Mouse (Mus musculus) left cerebral cortex, adult 11 months (tissue): ENCODE results near the gene Tmem29.
"Not testable (repeated sequence)": the region's sequence is repeated elsewhere in the genome, so short reads cannot be mapped to it uniquely, and the experiment has no call there.

Experiments
- DNase-seq: peaks from one replicate; pipeline ENCODE4 v3.0.0; 2022; ENCODE audit warnings: low spot score

The Tmem29 gene

DNA sequence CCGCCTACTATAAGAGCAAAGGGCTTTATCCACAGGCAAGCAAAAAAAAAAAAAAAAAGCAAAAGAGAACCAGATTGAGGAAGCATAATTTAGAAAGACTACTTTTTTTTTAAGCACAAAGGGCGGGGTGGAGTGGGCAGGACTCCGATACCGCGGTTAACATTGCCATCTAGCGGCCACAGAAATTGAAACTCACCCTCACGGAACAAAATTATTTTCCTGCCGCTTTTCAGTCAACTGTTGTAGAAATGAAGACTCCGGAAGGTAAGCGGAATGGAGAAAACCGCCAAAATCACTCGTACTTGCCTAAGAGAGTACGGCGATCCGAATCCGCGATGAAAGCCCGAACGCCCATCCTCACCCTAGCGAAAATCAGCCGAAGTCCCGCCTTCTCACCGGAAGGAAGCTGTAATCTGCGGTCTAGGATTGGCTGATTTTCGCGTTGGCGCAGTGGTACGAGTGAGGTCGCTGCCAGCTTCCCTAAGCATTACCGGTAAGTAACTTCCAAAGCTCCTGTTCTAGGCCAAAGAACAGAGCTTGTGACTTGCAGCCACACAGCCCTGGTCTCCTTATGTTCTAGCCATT, at the start of gene Tmem29:
Tmem29 (minus strand) TSS at position 389 of the 585 bp plus-strand sequence.
- DNase-seq = peak; percentile 81

- peak; percentile 16 for DNase-seq
Measured at GRCm38 (mm10) chrX:150508696-150509095, 49.7 kb upstream of the Tmem29 start.

GRCm38 (mm10) chrX:150487811-150488210, 28.9 kb upstream of the Tmem29 start:
- DNase-seq = not testable (repeated sequence)

DNA sequence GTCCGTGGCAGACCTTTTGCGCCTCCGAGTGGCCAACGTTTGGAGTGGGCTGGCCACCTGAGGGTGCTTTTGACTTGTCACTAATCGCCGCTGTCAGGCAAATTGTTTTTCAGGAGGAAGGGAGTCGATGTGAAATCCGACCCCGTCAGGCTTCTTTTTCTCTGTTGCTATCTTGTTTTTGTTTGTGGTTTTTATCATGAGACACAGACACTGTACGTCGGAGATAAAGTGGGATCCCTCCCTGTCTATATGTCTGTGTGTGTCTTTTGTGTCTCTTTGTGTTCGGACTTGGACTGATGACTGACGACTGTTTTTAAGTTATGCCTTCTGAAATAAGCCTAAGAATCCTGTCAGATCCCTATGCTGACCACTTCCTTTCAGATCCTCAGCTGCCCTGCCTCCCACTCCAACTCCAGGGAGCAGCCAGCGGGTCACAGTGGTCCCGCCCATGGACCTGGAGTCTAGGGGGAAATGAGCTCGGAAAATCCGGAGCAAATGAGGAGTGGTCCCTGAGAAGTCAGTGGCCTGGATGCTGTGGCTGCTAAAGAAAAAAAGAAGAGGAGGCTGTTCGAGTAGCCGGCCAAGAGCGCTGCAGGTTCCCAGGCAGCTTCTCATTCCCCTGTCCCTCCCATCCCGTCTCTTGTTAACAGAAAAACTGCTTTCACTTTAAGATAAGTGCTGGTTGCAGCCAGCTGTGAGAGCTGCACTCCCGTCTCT, 27.5 kb upstream of the Tmem29 start:
- not testable (repeated sequence) for DNase-seq

DNA sequence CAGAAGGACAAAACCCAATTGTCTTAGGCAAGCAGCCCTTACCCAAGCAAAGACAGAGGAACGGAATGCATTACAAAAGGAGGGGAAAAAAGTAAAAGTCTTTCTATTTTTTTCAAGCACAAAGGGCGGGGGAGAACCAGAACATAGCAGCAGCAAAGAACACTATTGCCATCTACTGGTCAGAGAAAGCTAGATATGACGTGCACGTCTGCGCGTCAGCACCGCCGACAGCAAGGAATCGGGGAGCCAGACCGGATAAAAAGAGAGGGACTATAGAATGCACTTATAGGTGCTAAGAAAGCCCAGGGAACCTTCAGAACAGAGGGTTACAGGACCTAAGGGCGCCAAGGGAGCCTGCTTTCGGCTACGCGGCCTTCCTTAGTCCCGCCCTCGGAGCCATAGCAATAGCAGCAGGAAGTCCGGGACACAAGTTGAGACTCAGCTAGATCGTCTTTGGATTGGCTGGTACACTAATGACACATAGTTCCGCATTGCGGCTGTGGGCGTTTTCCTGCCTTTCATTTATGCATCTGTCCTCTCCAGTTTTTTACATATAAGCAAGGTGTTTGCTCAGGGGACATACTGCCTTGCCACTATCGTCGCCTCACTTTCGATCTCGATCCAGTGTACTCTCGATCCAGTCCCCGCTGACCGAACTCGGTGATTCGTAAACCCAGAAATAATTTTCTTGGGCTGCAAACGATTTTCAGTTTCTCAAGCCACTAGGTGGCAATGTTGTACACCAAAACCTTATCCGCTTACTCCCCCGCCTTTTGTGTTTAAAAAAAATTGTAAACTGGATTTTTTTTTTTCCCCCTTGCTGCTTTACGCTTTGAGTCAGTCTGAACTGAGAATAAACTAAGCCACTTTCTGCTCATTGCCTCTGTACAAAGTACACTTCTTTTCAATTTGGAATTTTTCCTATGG, 19.2 kb upstream of the Tmem29 start:
- peak; percentile 86 for DNase-seq

- DNase-seq = no peak
Measured at GRCm38 (mm10) chrX:150471416-150471815, 12.5 kb upstream of the Tmem29 start.

DNA sequence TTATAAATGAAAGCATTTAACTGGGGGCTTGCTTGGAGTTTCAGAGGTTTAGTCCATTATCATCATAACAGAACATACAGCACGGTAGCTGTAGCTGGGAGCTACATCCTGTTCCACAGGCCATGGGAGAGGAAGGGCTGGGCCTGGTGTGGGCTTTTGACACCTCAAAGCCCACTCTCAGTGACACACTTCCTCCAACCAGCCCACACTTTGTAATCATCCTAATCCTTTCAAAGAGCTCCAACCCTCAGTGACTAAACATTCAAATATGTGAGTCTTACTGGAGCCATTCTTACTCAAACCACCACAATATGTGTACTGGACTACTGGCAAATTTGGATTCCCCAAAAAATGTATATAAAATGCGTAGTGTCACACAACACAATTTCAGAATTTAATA, 9.3 kb upstream of the Tmem29 start:
- no peak for DNase-seq

DNA sequence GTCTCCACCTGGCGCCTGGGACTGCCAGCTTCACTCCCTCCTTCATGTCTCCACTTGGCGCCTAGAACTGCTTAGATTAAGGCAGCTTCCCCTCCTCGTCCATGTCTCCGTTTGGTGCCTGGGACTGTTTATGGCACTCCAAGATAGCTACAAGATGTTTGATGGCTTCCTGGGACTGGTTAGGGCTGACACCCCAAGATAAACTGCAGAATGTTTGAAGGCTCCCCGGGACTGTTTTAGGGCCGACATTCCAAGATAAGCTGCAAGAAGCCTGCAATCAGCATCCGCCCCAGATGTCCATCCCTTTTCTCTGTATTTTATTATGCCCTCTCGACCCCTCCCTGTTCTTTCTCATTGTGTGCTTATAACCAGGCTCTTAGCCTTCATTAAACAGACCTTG, 7.9 kb upstream of the Tmem29 start:
- DNase-seq = not testable (repeated sequence)

GRCm38 (mm10) chrX:150460143-150460542, 1.2 kb upstream of the Tmem29 start:
- no peak for DNase-seq

GRCm38 (mm10) chrX:150459411-150459927, 515 bp upstream of the Tmem29 start:
- DNase-seq = no peak

DNA sequence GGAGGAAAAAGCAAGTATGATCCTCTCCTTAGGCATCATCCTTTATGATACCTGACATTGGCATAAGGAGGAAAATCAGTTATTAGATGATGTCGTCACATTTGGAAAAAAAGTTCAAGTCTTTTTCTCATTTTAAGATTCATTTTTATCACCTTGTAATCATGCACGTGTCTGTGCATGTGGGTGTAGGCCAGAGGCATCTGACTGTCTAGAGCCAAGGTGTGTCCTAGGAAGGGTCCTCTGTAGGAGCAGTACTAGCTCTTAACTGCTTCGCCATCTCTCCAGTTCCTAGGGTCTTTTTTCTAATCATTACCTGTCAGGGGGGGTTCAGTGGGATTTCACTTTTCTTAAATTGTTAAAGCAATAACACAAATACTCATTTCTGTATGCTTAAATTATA, 818 bp downstream of the Tmem29 start:
- DNase-seq = no peak

DNA sequence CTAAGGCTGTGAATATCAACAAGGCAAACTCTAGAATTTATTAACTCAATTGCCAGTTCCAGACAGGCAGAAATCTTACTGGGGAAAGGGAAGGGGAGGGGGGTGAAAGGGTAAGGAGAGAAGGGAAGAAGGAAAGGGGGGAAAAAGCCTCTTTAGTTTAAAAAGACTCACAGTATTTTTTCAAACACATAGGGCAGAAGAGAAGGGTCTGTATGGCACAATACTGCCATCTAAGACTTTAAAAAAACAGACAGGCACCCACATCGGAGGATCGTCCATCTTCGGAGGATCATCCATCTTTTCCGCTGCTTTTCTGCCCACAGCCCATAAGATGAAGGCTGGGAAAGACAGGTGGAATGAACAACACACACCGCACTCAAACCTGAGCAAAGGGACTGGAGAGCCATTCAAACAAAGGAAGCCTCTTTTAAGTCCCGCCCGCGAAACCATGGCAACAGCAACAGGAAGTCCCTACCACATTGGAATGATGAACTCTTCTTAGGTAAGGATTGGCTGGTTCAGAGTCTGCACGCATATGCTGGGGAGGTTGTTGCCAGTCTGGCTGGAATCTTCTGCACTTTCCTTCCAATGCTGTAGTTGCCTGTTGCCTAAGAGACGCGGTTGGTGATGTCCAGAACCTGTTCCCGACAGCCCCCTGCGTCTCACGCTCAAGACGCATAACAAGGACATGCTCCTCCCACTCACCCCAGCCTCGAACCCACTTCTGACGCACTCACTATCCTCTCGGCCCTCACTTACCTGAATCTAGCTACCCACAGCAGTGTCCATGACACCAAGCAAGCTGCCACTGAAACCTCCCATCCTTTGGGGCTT, 18.2 kb downstream of the Tmem29 start:
- DNase-seq = peak; percentile 70

DNA sequence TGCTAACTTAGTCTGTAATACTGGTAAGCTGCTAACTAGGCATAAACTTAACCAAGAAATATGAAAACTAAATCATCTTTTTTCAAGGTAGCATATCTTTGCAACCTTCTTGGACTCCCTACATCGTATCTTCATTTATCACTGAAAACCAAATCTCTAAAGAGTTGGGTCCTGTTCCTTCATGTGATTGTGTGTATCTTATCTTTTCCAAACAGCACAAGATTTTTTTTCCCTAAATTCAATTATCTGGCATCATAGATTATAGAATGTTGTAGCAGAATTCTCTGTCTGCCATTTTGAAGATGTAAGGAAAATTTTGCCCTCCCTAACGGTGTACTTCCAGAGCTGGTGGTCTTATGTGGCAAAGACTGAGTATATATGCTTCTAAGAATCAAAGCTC, 22.6 kb downstream of the Tmem29 start:
- no peak for DNase-seq

DNA sequence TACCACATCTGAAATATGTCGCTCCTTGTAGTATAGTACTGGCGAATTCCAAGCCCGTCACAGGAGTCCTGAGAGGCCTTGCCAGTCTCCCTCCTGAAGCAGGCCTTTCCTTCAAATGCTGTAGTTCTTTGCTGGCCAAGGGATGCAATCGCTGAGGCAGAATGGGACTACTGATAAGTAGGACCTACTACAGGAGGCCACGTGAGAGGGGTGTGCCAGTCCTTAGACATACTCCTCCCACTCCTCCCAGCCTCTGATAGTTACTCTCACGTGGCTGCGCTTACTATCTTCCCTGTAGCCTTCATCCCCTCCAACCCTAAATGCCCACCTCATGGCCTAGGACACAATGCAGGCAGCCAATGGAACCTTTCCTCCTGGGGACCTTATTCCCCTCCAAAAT, 23.6 kb downstream of the Tmem29 start:
- no peak for DNase-seq

- no peak for DNase-seq
Measured at GRCm38 (mm10) chrX:150413505-150413904, 45.4 kb downstream of the Tmem29 start.
